Mouse (Mus musculus) megakaryocyte-erythroid progenitor cell, adult 5-6 weeks (primary cell): ENCODE results near the gene Pcnx4. TPM values are rescaled to one million over a fixed set of nuclear protein-coding genes. Genes with fewer than 3 reads are reported as not detected.
"Not testable (repeated sequence)": the region's sequence is repeated elsewhere in the genome, so short reads cannot be mapped to it uniquely, and the experiment has no call there.

ENCODE experiments used
- ATAC-seq: replicated peaks from 2 replicates; pipeline ENCODE4 v1.8.0; 2016; ENCODE audit warnings: mild to moderate bottlenecking, inconsistent platforms; ENCODE audit not compliant: severe bottlenecking, poor library complexity, low FRiP score, low TSS enrichment
- total RNA-seq, 2 experiments: library from RNA; stranded (forward) in 1 of 2; stranded (reverse) in 1 of 2; fragments of 200-1000, 215-1000 nt in 1 of 2; fragments of >200 nt in 1 of 2; fragmentation: Nextera tagmentation in 1 of 2; gene quantifications; 2 replicates each; pipeline ENCODE4 v1.2.3; 2014 to 2017

Pcnx4 gene
- total RNA-seq, 2 experiments from 2014 or later, result 2.9 to 4.4 TPM

DNA sequence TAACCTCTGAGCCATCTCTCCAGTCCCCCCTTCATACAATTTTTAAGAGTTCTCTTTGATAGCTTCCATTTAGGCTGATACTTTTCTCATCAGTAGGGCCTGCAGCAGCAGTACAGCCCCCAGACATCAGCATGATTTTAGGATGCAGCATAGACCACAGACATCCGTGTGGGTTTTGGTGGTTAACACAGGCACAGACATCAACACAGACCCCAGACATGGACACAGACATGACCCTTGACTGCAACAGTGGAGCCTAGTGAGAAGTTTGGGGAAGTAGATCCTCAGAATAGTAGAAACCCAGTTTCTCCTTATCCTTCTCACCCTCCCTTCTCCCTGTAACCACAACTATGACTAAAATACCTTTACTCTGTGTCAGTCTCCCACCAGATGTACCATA, 49.2 kb downstream of the Pcnx4 start:
- no peak for ATAC-seq

GRCm38 (mm10) chr12:72592991-72593390, 56.8 kb downstream of the Pcnx4 start:
- no peak for ATAC-seq

DNA sequence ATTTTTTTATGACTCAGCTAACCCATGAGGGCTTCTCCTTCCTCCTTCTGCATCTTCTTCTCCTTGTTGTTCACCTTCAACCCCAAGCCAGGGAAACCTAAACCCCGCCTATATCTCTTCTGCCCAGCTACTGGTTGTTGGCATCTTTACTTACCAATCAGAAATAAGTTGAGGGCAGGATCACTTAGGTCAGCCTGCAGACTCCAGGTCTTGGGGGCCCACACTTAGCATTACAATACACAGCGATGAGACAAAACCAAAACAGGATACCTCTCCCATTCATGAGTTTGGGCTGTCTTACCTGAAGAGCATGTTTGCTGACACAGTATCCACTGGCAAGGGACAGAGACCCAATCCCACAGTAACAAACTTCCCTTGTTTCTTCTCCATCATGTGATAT, 57.8 kb downstream of the Pcnx4 start:
- ATAC-seq, result no peak

DNA sequence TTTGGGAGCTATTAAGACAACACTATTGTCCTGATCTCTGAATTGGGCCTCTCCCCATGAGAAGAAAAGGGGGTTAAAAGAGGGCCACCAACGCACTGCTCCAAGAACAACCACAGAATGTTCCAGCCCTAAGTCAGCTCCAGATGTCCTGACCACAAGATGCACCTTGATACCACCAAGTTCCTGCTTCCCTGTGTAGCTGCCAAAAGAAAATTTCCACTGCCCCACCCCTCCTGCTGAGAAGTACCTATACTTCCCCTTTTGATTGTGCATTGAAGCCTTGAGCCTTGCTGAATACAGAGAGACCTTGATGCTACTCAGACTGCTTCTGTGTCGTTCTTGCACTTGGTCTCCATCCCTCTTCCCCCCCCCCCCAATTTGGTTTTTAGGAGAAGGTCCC, 62.5 kb downstream of the Pcnx4 start:
- not testable (repeated sequence) for ATAC-seq

DNA sequence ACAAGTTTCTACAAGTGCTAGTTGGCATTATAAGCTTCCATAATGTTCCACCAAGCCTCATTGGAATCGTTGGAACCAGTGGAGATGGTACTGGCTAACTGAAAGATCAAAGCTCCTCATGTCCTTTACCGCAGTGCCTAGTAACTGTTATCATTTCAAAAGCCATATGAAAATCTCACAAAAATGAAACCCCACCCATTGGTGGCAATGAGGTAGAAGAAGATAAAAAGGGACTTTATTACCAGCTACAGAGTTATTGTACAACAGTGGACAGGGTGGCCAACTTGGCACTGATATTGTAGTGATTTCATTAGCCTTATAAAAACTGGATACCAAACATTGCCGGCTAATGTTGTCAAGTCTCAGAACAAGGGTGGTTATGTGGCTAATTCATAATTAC, 75.9 kb downstream of the Pcnx4 start:
- ATAC-seq, result peak; percentile 74

GRCm38 (mm10) chr12:72620856-72621255, 84.7 kb downstream of the Pcnx4 start:
- ATAC-seq, result no peak

DNA sequence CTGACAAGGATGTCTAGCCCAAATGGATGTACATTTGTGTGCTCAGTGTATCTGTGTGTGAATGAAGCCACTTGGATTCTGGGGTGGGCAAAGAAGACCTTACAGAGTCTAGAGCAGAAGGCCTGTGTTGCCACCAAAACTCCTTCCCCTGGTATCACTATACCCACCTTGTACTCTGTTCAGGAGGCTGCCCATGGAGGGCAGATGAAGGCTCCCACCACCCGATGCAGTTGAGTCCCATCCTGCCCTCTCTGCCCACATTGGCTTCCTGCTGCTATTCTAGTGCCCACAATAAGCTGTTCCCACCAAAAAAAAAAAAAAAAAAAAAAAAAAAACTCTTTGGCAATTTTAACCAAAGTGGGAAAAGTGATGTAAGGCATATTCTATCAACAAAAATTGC, 85.3 kb downstream of the Pcnx4 start:
- no peak for ATAC-seq

- peak; percentile 91 for ATAC-seq
Observed at GRCm38 (mm10) chr12:72622853-72623496, 86.8 kb downstream of the Pcnx4 start.

- no peak for ATAC-seq
Observed at GRCm38 (mm10) chr12:72628751-72629150, 92.6 kb downstream of the Pcnx4 start.

Other genes with a start within 250 kb of the Pcnx4 start
- gene Rtn1, start 127.3 kb upstream of the Pcnx4 start, total RNA-seq (2014; fragmentation: Nextera tagmentation), result not detected in 2 replicates
- not detected in 2 replicates for gene Rtn1, start 127.3 kb upstream of the Pcnx4 start, total RNA-seq (2017)
- gene Lrrc9, start 94.5 kb upstream of the Pcnx4 start, total RNA-seq (2014; fragmentation: Nextera tagmentation), result 1.3 TPM in 1 of 2 replicates, not detected in the other
- not detected in 2 replicates for gene Lrrc9, start 94.5 kb upstream of the Pcnx4 start, total RNA-seq (2017)
- not detected in 2 replicates for gene Gm4756, start 113.3 kb downstream of the Pcnx4 start, total RNA-seq (2014; fragmentation: Nextera tagmentation)
- gene Gm4756, start 113.3 kb downstream of the Pcnx4 start, total RNA-seq (2017), result not detected in 2 replicates
- gene Dhrs7, start 128.5 kb downstream of the Pcnx4 start, total RNA-seq (2014; fragmentation: Nextera tagmentation), result 1.4 and 1.6 TPM in 2 replicates
- 3.1 and 10.7 TPM in 2 replicates for gene Dhrs7, start 128.5 kb downstream of the Pcnx4 start, total RNA-seq (2017)
- 69.9 and 88.3 TPM in 2 replicates for gene Ppm1a, start 221.1 kb downstream of the Pcnx4 start, total RNA-seq (2014; fragmentation: Nextera tagmentation)
- 137 and 152 TPM in 2 replicates for gene Ppm1a, start 221.1 kb downstream of the Pcnx4 start, total RNA-seq (2017)